Comparison of ENCODE assay signal across 8 mouse cellular contexts in genomic region chr11:94225985-94226384, GRCm38 (mm10). TPM values are rescaled to one million over a fixed set of nuclear protein-coding genes. Genes with fewer than 3 reads are reported as not detected.
DNase-seq lines count a peak whose midpoint lies in the region; ATAC-seq and TF ChIP-seq lines count a peak whose summit lies in the region.

No protein-coding gene starts in this region.

- H3K4me1 ChIP-seq in forebrain, embryonic 11.5 days (replicated peaks; ENCODE audit: control insufficient read depth, insufficient read depth, low read length): no peaks in the 10 kb centered on the region
- peaks cover 14% of the 10 kb centered on the region for H3K4me1 ChIP-seq in forebrain, embryonic 12.5 days
- H3K4me1 ChIP-seq in kidney, adult 2 months (ENCODE audit: control insufficient read depth, insufficient read depth, low read length): peaks cover 6% of the 10 kb centered on the region; the same call in 1 of the 2 replicates
- no peaks in the 10 kb centered on the region for H3K4me1 ChIP-seq in lung, postnatal 0 days (ENCODE audit: insufficient read depth, low read depth, low read length)

- H3K9me3 ChIP-seq in forebrain, embryonic 11.5 days (ENCODE audit: control insufficient read depth, low read length): no peaks in the 10 kb centered on the region
- H3K9me3 ChIP-seq in forebrain, embryonic 12.5 days: no peaks in the 10 kb centered on the region
- no peaks in the 10 kb centered on the region for H3K9me3 ChIP-seq in lung, postnatal 0 days (ENCODE audit: low read length)

- H3K27ac ChIP-seq in forebrain, embryonic 11.5 days (ENCODE audit: low read depth, low read length): no peak overlapping the region
- no peak overlapping the region for H3K27ac ChIP-seq in forebrain, embryonic 12.5 days
- no peak overlapping the region for H3K27ac ChIP-seq in kidney, adult 2 months (ENCODE audit: insufficient read depth, low read depth, low read length)
- no peak overlapping the region for H3K27ac ChIP-seq in lung, postnatal 0 days (ENCODE audit: low read length)

- no peak overlapping the region for H3K4me2 ChIP-seq in forebrain, embryonic 11.5 days (ENCODE audit: low read depth, low read length, severe bottlenecking)
- no peak overlapping the region for H3K4me2 ChIP-seq in forebrain, embryonic 12.5 days
- H3K4me2 ChIP-seq in lung, postnatal 0 days (replicated peaks; ENCODE audit: low read depth, low read length): peak overlapping the region; percentile 14; the same call in 1 of the 2 replicates

- no peaks in the 10 kb centered on the region for H3K36me3 ChIP-seq in forebrain, embryonic 11.5 days (ENCODE audit: control insufficient read depth, insufficient read depth, low read length)
- no peaks in the 10 kb centered on the region for H3K36me3 ChIP-seq in forebrain, embryonic 12.5 days (replicated peaks)
- H3K36me3 ChIP-seq in kidney, adult 2 months (ENCODE audit: control insufficient read depth, insufficient read depth, low read length): no peaks in the 10 kb centered on the region
- no peaks in the 10 kb centered on the region for H3K36me3 ChIP-seq in lung, postnatal 0 days (ENCODE audit: insufficient read depth, low read length)

- no peak for TF ChIP-seq POLR2A in kidney, adult 2 months (IDR thresholded peaks at IDR 0.05; ENCODE audit: low read depth, low read length)

- TF ChIP-seq CTCF in kidney, adult 2 months (conservative IDR thresholded peaks at IDR 0.05; ENCODE audit: insufficient read depth, insufficient read length, low read depth, low read length): peak; percentile 61
- peak; percentile 75 for TF ChIP-seq CTCF in lung, postnatal 0 days (IDR thresholded peaks at IDR 0.05)

- 42% methylated on average over 7 of the region's 7 CpGs for WGBS in forebrain, embryonic 11.5 days
- 39% methylated on average over 7 of the region's 7 CpGs for WGBS in forebrain, embryonic 12.5 days
- WGBS in kidney, adult 2 months: 10% methylated on average over 7 of the region's 7 CpGs
- 15% methylated on average over 7 of the region's 7 CpGs for WGBS in lung, postnatal 0 days

- DNase-seq in forebrain, embryonic 11.5 days (ENCODE audit: low spot score): no peak
- peak; percentile 69 for DNase-seq in 3134 (ENCODE audit: extremely low read depth, insufficient read length, low spot score)
- DNase-seq in frontal cortex, postnatal 36 days (ENCODE audit: low spot score in 2 of 2): peak; percentile 29 to 79
- DNase-seq in kidney, adult 2 months: peak; percentile 86
- peak; percentile 98 for DNase-seq in lung, postnatal 0 days (ENCODE audit: low spot score)
- DNase-seq in thymus, postnatal 4 days: peak; percentile 38

- H3K9ac ChIP-seq in forebrain, embryonic 11.5 days (ENCODE audit: low read length): no peak overlapping the region
- no peak overlapping the region for H3K9ac ChIP-seq in forebrain, embryonic 12.5 days
- no peak overlapping the region for H3K9ac ChIP-seq in lung, postnatal 0 days (replicated peaks; ENCODE audit: low read depth)

- TF ChIP-seq EP300 in lung, postnatal 0 days (IDR thresholded peaks at IDR 0.05): peak; percentile 76

- 0 out of 2 replicates have a peak, but pooled peaks have one; percentile 18 for ATAC-seq in forebrain, embryonic 11.5 days (replicated peaks; ENCODE audit: low FRiP score)
- ATAC-seq in forebrain, embryonic 12.5 days (ENCODE audit: low FRiP score): no peak
- peak; percentile 36 for ATAC-seq in activated CD4-positive, CD25-positive, alpha-beta regulatory T cell, adult 4 months
- ATAC-seq in lung, postnatal 0 days: peak; percentile 95

- no peak overlapping the region for H3K4me3 ChIP-seq in forebrain, embryonic 11.5 days (ENCODE audit: low read depth, low read length)
- no peak overlapping the region for H3K4me3 ChIP-seq in forebrain, embryonic 12.5 days (replicated peaks)
- H3K4me3 ChIP-seq in kidney, adult 2 months (ENCODE audit: insufficient read depth, low read depth, low read length): no peak overlapping the region
- H3K4me3 ChIP-seq in lung, postnatal 0 days (ENCODE audit: low read depth, low read length): no peak overlapping the region

- H3K27me3 ChIP-seq in forebrain, embryonic 11.5 days (ENCODE audit: control insufficient read depth, insufficient read depth, low read length): no peaks in the 10 kb centered on the region
- no peaks in the 10 kb centered on the region for H3K27me3 ChIP-seq in forebrain, embryonic 12.5 days
- no peaks in the 10 kb centered on the region for H3K27me3 ChIP-seq in kidney, adult 2 months (replicated peaks; ENCODE audit: control insufficient read depth, insufficient read depth, low read length)
- H3K27me3 ChIP-seq in lung, postnatal 0 days (replicated peaks; ENCODE audit: insufficient read depth, low read length): no peaks in the 10 kb centered on the region

RNA-seq across cellular contexts. Expression of gene Tob1, which starts 14.7 kb away (rescaled TPM):
- polyA plus RNA-seq in forebrain, embryonic 11.5 days (2014; fragmentation: Nextera tagmentation; extraction: Ambion mirVana): 43.0 and 44.0 TPM in 2 replicates
- 42.6 and 43.1 TPM in 2 replicates for polyA plus RNA-seq in forebrain, embryonic 12.5 days (2016; fragmentation: Nextera tagmentation; extraction: Ambion mirVana)
- 1 to 10 TPM; 5.3 to 5.8 TPM for polyA plus RNA-seq in activated CD4-positive, CD25-positive, alpha-beta regulatory T cell, adult 4 months (2017; shearing (Covaris generic))
- polyA plus RNA-seq in kidney, adult 2 months (2012; rRNA removed): 45.0 and 54.8 TPM in 2 replicates
- 43.9 and 46.0 TPM in 2 replicates for polyA plus RNA-seq in lung, postnatal 0 days (2015; fragmentation: Nextera tagmentation; extraction: Ambion mirVana)

RNA-seq across cellular contexts. Expression of gene Wfikkn2, which starts 19.8 kb away (rescaled TPM):
- 1.9 and 2.9 TPM in 2 replicates for polyA plus RNA-seq in forebrain, embryonic 11.5 days (2014; fragmentation: Nextera tagmentation; extraction: Ambion mirVana)
- 4.4 and 5.1 TPM in 2 replicates for polyA plus RNA-seq in forebrain, embryonic 12.5 days (2016; fragmentation: Nextera tagmentation; extraction: Ambion mirVana)
- 1 to 10 TPM in 1 of 2 experiments, under 1 TPM in 1; 0.65 to 1.0 TPM for polyA plus RNA-seq in activated CD4-positive, CD25-positive, alpha-beta regulatory T cell, adult 4 months (2017; shearing (Covaris generic))
- polyA plus RNA-seq in kidney, adult 2 months (2012; rRNA removed): 0.33 and 0.38 TPM in 2 replicates
- 0.46 and 0.60 TPM in 2 replicates for polyA plus RNA-seq in lung, postnatal 0 days (2015; fragmentation: Nextera tagmentation; extraction: Ambion mirVana)

RNA-seq across cellular contexts. Expression of gene Gm21885, which starts 55.7 kb away (rescaled TPM):
- 0.68 and 1.4 TPM in 2 replicates for polyA plus RNA-seq in forebrain, embryonic 11.5 days (2014; fragmentation: Nextera tagmentation; extraction: Ambion mirVana)
- polyA plus RNA-seq in forebrain, embryonic 12.5 days (2016; fragmentation: Nextera tagmentation; extraction: Ambion mirVana): 0.27 TPM in 1 of 2 replicates, not detected in the other
- 1 to 10 TPM in 1 of 2 experiments, not detected in 1; 2.6 TPM for polyA plus RNA-seq in activated CD4-positive, CD25-positive, alpha-beta regulatory T cell, adult 4 months (2017; shearing (Covaris generic))
- polyA plus RNA-seq in kidney, adult 2 months (2012; rRNA removed): not detected in 2 replicates
- polyA plus RNA-seq in lung, postnatal 0 days (2015; fragmentation: Nextera tagmentation; extraction: Ambion mirVana): not detected in 2 replicates
